Mouse (Mus musculus) brain, embryonic 14.5 days (tissue): ENCODE results near the gene Zfp750.

ENCODE experiments used
- CTCF ChIP-seq: fragments of 200-500 bp; IDR thresholded peaks from 2 replicates; pipeline ENCODE4 v1.5.1; 2012; ENCODE audit warnings: inconsistent platforms, mild to moderate bottlenecking, moderate library complexity, borderline replicate concordance; ENCODE audit not compliant: insufficient read depth, insufficient read length; ENCODE audit errors: extremely low read depth
- POLR2A ChIP-seq: fragments of 200-500 bp; IDR thresholded peaks from 2 replicates; pipeline ENCODE4 v1.6.1; 2012; ENCODE audit warnings: mild to moderate bottlenecking, inconsistent platforms, borderline replicate concordance; ENCODE audit not compliant: poor library complexity, insufficient read depth, insufficient read length, severe bottlenecking; ENCODE audit errors: extremely low read depth

DNA sequence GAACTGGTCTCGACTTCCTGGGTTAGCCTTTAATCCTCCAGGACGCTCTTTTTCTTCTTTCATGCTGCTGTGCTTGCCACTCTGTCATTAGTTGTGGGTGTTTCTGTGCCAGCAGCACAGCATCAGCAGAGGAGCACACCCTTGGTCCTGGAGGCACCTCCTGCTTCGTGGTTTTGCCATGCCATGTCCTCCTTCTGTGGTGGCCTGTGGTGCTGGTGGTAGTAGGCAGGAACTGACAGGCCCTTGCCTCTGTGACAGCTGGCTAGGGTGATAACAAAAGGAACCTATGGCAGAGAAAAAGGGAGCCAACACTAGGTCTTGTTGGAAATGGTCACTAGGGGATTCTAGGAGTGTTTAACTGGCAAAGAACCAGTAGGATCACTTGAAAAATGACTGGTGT lies 10.6 kb upstream of the Zfp750 start:
- TF ChIP-seq POLR2A (no peak), CTCF (no peak)
